In the genomic region with DNA sequence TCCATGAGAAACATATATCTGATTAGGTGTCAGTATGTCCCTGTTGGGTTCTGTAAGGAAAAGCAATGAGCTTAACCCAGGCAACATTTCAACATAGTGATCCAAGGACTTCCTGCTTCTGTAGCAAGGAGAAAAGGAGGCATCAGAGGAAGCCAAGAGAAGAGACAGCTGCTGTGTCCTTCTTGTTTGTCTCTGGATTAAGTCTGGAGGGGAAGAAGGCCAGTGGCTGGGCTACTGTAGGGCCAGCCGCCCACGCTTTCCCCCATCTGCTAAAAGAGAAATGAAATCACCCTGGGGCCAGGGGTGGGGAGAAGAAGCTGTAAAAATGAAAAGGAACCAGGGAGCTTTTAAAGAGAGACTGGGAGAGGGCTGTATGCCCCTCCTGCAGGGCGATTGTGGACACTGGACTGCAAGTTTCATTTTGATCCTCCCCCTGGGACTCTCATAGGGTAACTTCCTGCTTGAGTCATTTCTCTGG, we compare ENCODE assay signal across 9 mouse cellular contexts. TPM values are rescaled to one million over a fixed set of nuclear protein-coding genes. Genes with fewer than 3 reads are reported as not detected.
DNase-seq lines count a peak whose midpoint lies in the region; ATAC-seq and TF ChIP-seq lines count a peak whose summit lies in the region.
"Had no signal": no experiment of that assay in that cellular context is flagged by ENCODE, and none has a peak within 500 bp of the region (broad histone marks: within the 10 kb centered on the region; RNA-seq: fewer than 3 reads in every experiment).

No protein-coding gene starts in this region.

- H3K4me2 ChIP-seq in heart, embryonic 15.5 days, result no peak overlapping the region
- no peak overlapping the region for H3K4me2 ChIP-seq in stomach, postnatal 0 days (replicated peaks; ENCODE audit: low read depth)
- no peak overlapping the region for H3K4me2 ChIP-seq in hindbrain, embryonic 11.5 days (replicated peaks; ENCODE audit: low read depth, low read length)

- H3K9me3 ChIP-seq in heart, embryonic 15.5 days (replicated peaks), result no peaks in the 10 kb centered on the region; the same call in 1 of the 2 replicates
- H3K9me3 ChIP-seq in stomach, postnatal 0 days (ENCODE audit: control insufficient read depth, low read length), result no peaks in the 10 kb centered on the region
- no peaks in the 10 kb centered on the region for H3K9me3 ChIP-seq in hindbrain, embryonic 11.5 days (ENCODE audit: control insufficient read depth, low read length)

- no peak overlapping the region for H3K9ac ChIP-seq in heart, embryonic 15.5 days
- H3K9ac ChIP-seq in stomach, postnatal 0 days (ENCODE audit: low read length), result no peak overlapping the region
- H3K9ac ChIP-seq in hindbrain, embryonic 11.5 days (ENCODE audit: low read depth, low read length), result no peak overlapping the region

- DNase-seq in urinary bladder, postnatal 14 days (ENCODE audit: low spot score), result peak; percentile 65
- no peak for DNase-seq in urinary bladder, postnatal 25 days (ENCODE audit: low spot score)
- peak; percentile 57 to 67 for DNase-seq in kidney, postnatal 36 days
- no peak for DNase-seq in stomach, postnatal 0 days (ENCODE audit: low spot score)
- no peak for DNase-seq in hindbrain, embryonic 11.5 days (ENCODE audit: low spot score)
- no peak for DNase-seq in yolk sac, embryonic 10.5 days (ENCODE audit: low spot score)
- DNase-seq: thymus, postnatal 14 days had no signal

- no peaks in the 10 kb centered on the region for H3K27me3 ChIP-seq in heart, embryonic 15.5 days
- no peaks in the 10 kb centered on the region for H3K27me3 ChIP-seq in stomach, postnatal 0 days (ENCODE audit: control insufficient read depth, insufficient read depth, low read length)
- no peaks in the 10 kb centered on the region for H3K27me3 ChIP-seq in hindbrain, embryonic 11.5 days (ENCODE audit: control insufficient read depth, insufficient read depth, low read length)

- no peak overlapping the region for H3K4me3 ChIP-seq in heart, embryonic 15.5 days
- H3K4me3 ChIP-seq in stomach, postnatal 0 days (ENCODE audit: low read depth, low read length), result no peak overlapping the region
- H3K4me3 ChIP-seq in hindbrain, embryonic 11.5 days (ENCODE audit: low read depth, low read length), result no peak overlapping the region

- 43% methylated on average over 3 of the region's 3 CpGs for WGBS in heart, embryonic 15.5 days
- 43% methylated on average over 3 of the region's 3 CpGs for WGBS in stomach, postnatal 0 days
- WGBS in hindbrain, embryonic 11.5 days, result 72% methylated on average over 3 of the region's 3 CpGs

- no peak for TF ChIP-seq CTCF in stomach, postnatal 0 days (IDR thresholded peaks at IDR 0.05; ENCODE audit: low read depth)

- H3K4me1 ChIP-seq in heart, embryonic 15.5 days (replicated peaks), result peaks cover 10% of the 10 kb centered on the region
- peaks cover 2% of the 10 kb centered on the region for H3K4me1 ChIP-seq in stomach, postnatal 0 days (replicated peaks; ENCODE audit: control insufficient read depth, insufficient read depth)
- no peaks in the 10 kb centered on the region for H3K4me1 ChIP-seq in hindbrain, embryonic 11.5 days (replicated peaks; ENCODE audit: control insufficient read depth, insufficient read depth, low read length)

- ATAC-seq in heart, embryonic 15.5 days (replicated peaks; ENCODE audit: insufficient number of reproducible peaks, insufficient read depth, low FRiP score, low read depth), result peak; percentile 33; the same call in 1 of the 2 replicates
- ATAC-seq in stomach, postnatal 0 days (ENCODE audit: low FRiP score, low TSS enrichment), result peak; percentile 68; the same call in 1 of the 2 replicates
- ATAC-seq in CD4-positive, CD25-positive, alpha-beta regulatory T cell, adult 4 months, result no peak
- no peak for ATAC-seq in hindbrain, embryonic 11.5 days (ENCODE audit: low FRiP score)

- H3K27ac ChIP-seq in heart, embryonic 15.5 days, result peak overlapping the region; percentile 76
- H3K27ac ChIP-seq in stomach, postnatal 0 days (replicated peaks), result peak overlapping the region; percentile 61; the same call in 1 of the 2 replicates
- no peak overlapping the region for H3K27ac ChIP-seq in hindbrain, embryonic 11.5 days (ENCODE audit: low read depth, low read length)

- no peak for TF ChIP-seq EP300 in stomach, postnatal 0 days (optimal IDR thresholded peaks at IDR 0.05)

- no peaks in the 10 kb centered on the region for H3K36me3 ChIP-seq in heart, embryonic 15.5 days
- no peaks in the 10 kb centered on the region for H3K36me3 ChIP-seq in stomach, postnatal 0 days (ENCODE audit: control insufficient read depth, insufficient read depth, low read length)
- no peaks in the 10 kb centered on the region for H3K36me3 ChIP-seq in hindbrain, embryonic 11.5 days (ENCODE audit: control insufficient read depth, insufficient read depth, low read length)

RNA-seq across cellular contexts. Expression of gene Itpripl2, which starts 12.9 kb away (rescaled TPM):
- polyA plus RNA-seq in heart, embryonic 15.5 days (2015; fragmentation: Nextera tagmentation; extraction: Ambion mirVana), result 4.8 and 5.7 TPM in 2 replicates
- polyA plus RNA-seq in stomach, postnatal 0 days (2015; fragmentation: Nextera tagmentation; extraction: Ambion mirVana), result 6.1 and 6.7 TPM in 2 replicates
- polyA plus RNA-seq in CD4-positive, CD25-positive, alpha-beta regulatory T cell, adult 4 months (2017; shearing (Covaris generic)), result under 1 TPM; 0.63 to 0.77 TPM
- polyA plus RNA-seq in hindbrain, embryonic 11.5 days (2014; fragmentation: Nextera tagmentation; extraction: Ambion mirVana), result 0.92 and 1.4 TPM in 2 replicates

RNA-seq across cellular contexts. Expression of gene Syt17, which starts 30.9 kb away (rescaled TPM):
- 1.6 and 2.8 TPM in 2 replicates for polyA plus RNA-seq in heart, embryonic 15.5 days (2015; fragmentation: Nextera tagmentation; extraction: Ambion mirVana)
- 3.3 and 3.8 TPM in 2 replicates for polyA plus RNA-seq in stomach, postnatal 0 days (2015; fragmentation: Nextera tagmentation; extraction: Ambion mirVana)
- polyA plus RNA-seq in CD4-positive, CD25-positive, alpha-beta regulatory T cell, adult 4 months (2017; shearing (Covaris generic)), result under 1 TPM in 1 of 2 experiments, not detected in 1; 0.30 TPM
- 3.1 and 4.1 TPM in 2 replicates for polyA plus RNA-seq in hindbrain, embryonic 11.5 days (2014; fragmentation: Nextera tagmentation; extraction: Ambion mirVana)

RNA-seq across cellular contexts. Expression of gene Coq7, which starts 54.3 kb away (rescaled TPM):
- 153 TPM in 2 replicates for polyA plus RNA-seq in heart, embryonic 15.5 days (2015; fragmentation: Nextera tagmentation; extraction: Ambion mirVana)
- polyA plus RNA-seq in stomach, postnatal 0 days (2015; fragmentation: Nextera tagmentation; extraction: Ambion mirVana), result 83.6 and 86.9 TPM in 2 replicates
- polyA plus RNA-seq in CD4-positive, CD25-positive, alpha-beta regulatory T cell, adult 4 months (2017; shearing (Covaris generic)), result 10 to 100 TPM; 10.3 to 10.7 TPM
- 103 and 115 TPM in 2 replicates for polyA plus RNA-seq in hindbrain, embryonic 11.5 days (2014; fragmentation: Nextera tagmentation; extraction: Ambion mirVana)

Comparison
In these comparisons a context has a peak if more than half of its experiments do, and no peak if none do; other contexts are left out.
1. DNase-seq: peak in urinary bladder, postnatal 14 days (single experiment) and kidney, postnatal 36 days (2 of 2); none in urinary bladder, postnatal 25 days (single experiment), stomach, postnatal 0 days (single experiment), hindbrain, embryonic 11.5 days (single experiment) and yolk sac, embryonic 10.5 days (single experiment).
2. ATAC-seq: peak in heart, embryonic 15.5 days (single experiment) and stomach, postnatal 0 days (single experiment); none in CD4-positive, CD25-positive, alpha-beta regulatory T cell, adult 4 months (single experiment) and hindbrain, embryonic 11.5 days (single experiment).